Mouse (Mus musculus) liver, postnatal 0 days (tissue): Measurements from ENCODE around the gene Fam178b. TPM values are rescaled to one million over a fixed set of nuclear protein-coding genes. Genes with fewer than 3 reads are reported as not detected.

Experiments used
- ATAC-seq: fragments of 200-750 bp; cut with Nextera tagmentation; 2 replicates; pipeline ENCODE4 v1.8.0; 2017; ENCODE audit warnings: mild to moderate bottlenecking, moderate library complexity
- DNase-seq: peaks from one replicate; pipeline ENCODE4 v3.0.0-alpha.2; 2016
- H3K27ac ChIP-seq: fragments of 300-500 bp; sonication (generic); 2 replicates; pipeline ENCODE4 v1.5.1; 2014; ENCODE audit warnings: antibody characterized with exemption, moderate library complexity, mild to moderate bottlenecking, low read depth
- H3K27me3 ChIP-seq: fragments of 300-500 bp; sonication (generic); 2 replicates; pipeline ENCODE4 v1.6.1; 2014; ENCODE audit warnings: low read length, control low read depth, mixed read lengths; ENCODE audit not compliant: insufficient read depth
- H3K36me3 ChIP-seq: fragments of 300-500 bp; sonication (generic); replicated peaks from 2 replicates; pipeline ENCODE4 v1.6.1; 2014; ENCODE audit warnings: mild to moderate bottlenecking, control low read depth, low read length, moderate library complexity, mixed read lengths; ENCODE audit not compliant: insufficient read depth
- H3K4me1 ChIP-seq: fragments of 300-500 bp; sonication (generic); 2 replicates; pipeline ENCODE4 v1.6.1; 2014; ENCODE audit warnings: antibody characterized with exemption, mild to moderate bottlenecking, control low read depth; ENCODE audit not compliant: insufficient read depth
- H3K4me2 ChIP-seq: fragments of 300-500 bp; sonication (generic); 2 replicates; pipeline ENCODE4 v1.6.1; 2014; ENCODE audit warnings: low read depth, mild to moderate bottlenecking, low read length, moderate library complexity, mixed read lengths
- H3K4me3 ChIP-seq: fragments of 300-500 bp; sonication (generic); 2 replicates; pipeline ENCODE4 v1.5.1; 2014; ENCODE audit warnings: low read depth, low read length
- H3K9ac ChIP-seq: fragments of 300-500 bp; sonication (generic); replicated peaks from 2 replicates; pipeline ENCODE4 v1.6.1; 2014; ENCODE audit warnings: mild to moderate bottlenecking, moderate library complexity
- H3K9me3 ChIP-seq: fragments of 300-500 bp; sonication (generic); 2 replicates; pipeline ENCODE4 v1.6.1; 2016; ENCODE audit warnings: mild to moderate bottlenecking, control low read depth, low read length, mixed read lengths
- CTCF ChIP-seq: sonication (generic); IDR thresholded peaks from 2 replicates; pipeline ENCODE4 v1.5.1; 2016; ENCODE audit warnings: antibody characterized with exemption, low read depth
- EP300 ChIP-seq: IDR thresholded peaks from 2 replicates; pipeline ENCODE4 v1.6.1; 2016; ENCODE audit warnings: antibody characterized with exemption, low read depth, mild to moderate bottlenecking
- WGBS: fragments of 180-500 bp; shearing (Covaris S2); extraction: QIAGEN DNeasy Blood & Tissue Kit; methylation state at CpG from one replicate; pipeline ENCODE4 v1.1.7; 2014; ENCODE audit not compliant: insufficient replicate concordance; 5-methylcytosine and 5-hydroxymethylcytosine counted together
- microRNA-seq: library from miRNA; unstranded; fragments of <30 nt; microRNA quantifications from one replicate; pipeline ENCODE4, GENCODE M21; 2016
- polyA plus RNA-seq: library from polyadenylated mRNA; unstranded; fragments of >200 nt; fragmentation: Nextera tagmentation; extraction: Ambion mirVana; gene quantifications from 2 replicates; pipeline ENCODE4 v1.2.1, GENCODE M21; 2015

The Fam178b gene
- polyA plus RNA-seq, 1 experiment from 2014 or later: 0.16 TPM

- no peak overlapping the region for H3K9ac ChIP-seq
- H3K4me3 ChIP-seq: no peak overlapping the region
- no peak overlapping the region for H3K27ac ChIP-seq
- ATAC-seq: peak; percentile 50
- H3K4me1 ChIP-seq: peaks cover 14% of the 10 kb centered on the region
- no peaks in the 10 kb centered on the region for H3K9me3 ChIP-seq
- H3K4me2 ChIP-seq: no peak overlapping the region
- no peak for TF ChIP-seq EP300
- TF ChIP-seq CTCF: no peak
- no peaks in the 10 kb centered on the region for H3K27me3 ChIP-seq
- H3K36me3 ChIP-seq: peaks cover 34% of the 10 kb centered on the region
- no peak for DNase-seq
- WGBS: 66% methylated on average over 3 of the region's 3 CpGs
These were observed 164.7 kb downstream of the Fam178b start for GRCm38 (mm10) chr1:36518259-36518658.

GRCm38 (mm10) chr1:36513718-36514117 lies 169.3 kb downstream of the Fam178b start:
- ATAC-seq (no peak), DNase-seq (no peak)
- no peak overlapping the region for H3K9ac ChIP-seq
- TF ChIP-seq EP300 (no peak), CTCF (peak; percentile 65)
- H3K4me3 ChIP-seq: peak overlapping the region; percentile 89; the same call in 1 of the 2 replicates
- H3K36me3 ChIP-seq: 0 out of 2 replicates have a peak, but pooled peaks cover 4% of the 10 kb centered on the region
- H3K9me3 ChIP-seq: no peaks in the 10 kb centered on the region
- peak overlapping the region; percentile 96 for H3K4me2 ChIP-seq
- WGBS: 54% methylated on average over 2 of the region's 2 CpGs
- H3K27me3 ChIP-seq: no peaks in the 10 kb centered on the region
- H3K27ac ChIP-seq: no peak overlapping the region
- H3K4me1 ChIP-seq: peaks cover 19% of the 10 kb centered on the region

GRCm38 (mm10) chr1:36513310-36513709 lies 169.7 kb downstream of the Fam178b start:
- ATAC-seq: no peak
- peaks cover 19% of the 10 kb centered on the region for H3K4me1 ChIP-seq
- peak overlapping the region; percentile 89 for H3K4me3 ChIP-seq

GRCm38 (mm10) chr1:36512966-36513280 lies 170.1 kb downstream of the Fam178b start:
- DNase-seq (no peak), ATAC-seq (no peak)
- Histone ChIP-seq H3K9ac (peak overlapping the region; percentile 84), H3K27me3 (no peaks in the 10 kb centered on the region), H3K27ac (no peak overlapping the region), H3K4me3 (peak overlapping the region; percentile 89), H3K9me3 (no peaks in the 10 kb centered on the region), H3K36me3 (0 out of 2 replicates have a peak, but pooled peaks cover 4% of the 10 kb centered on the region), H3K4me1 (peaks cover 19% of the 10 kb centered on the region), H3K4me2 (peak overlapping the region; percentile 96)
- WGBS: 5% methylated on average over 16 of the region's 16 CpGs
- no peak for TF ChIP-seq CTCF
- TF ChIP-seq EP300: no peak

More at GRCm38 (mm10) chr1:36513310-36513709, 169.7 kb downstream of the Fam178b start:
- Histone ChIP-seq H3K27ac (no peak overlapping the region), H3K9ac (peak overlapping the region; percentile 84), H3K27me3 (no peaks in the 10 kb centered on the region), H3K36me3 (0 out of 2 replicates have a peak, but pooled peaks cover 4% of the 10 kb centered on the region), H3K4me2 (peak overlapping the region; percentile 96), H3K9me3 (no peaks in the 10 kb centered on the region)
- 20% methylated on average over 1 of the region's 1 CpGs for WGBS
- DNase-seq: no peak
- TF ChIP-seq EP300 (no peak), CTCF (no peak)

Small RNA genes within 50 kb of the gene (microRNA-seq; reads per million reads assigned to microRNA genes)
- not detected for gene Gm24133

Other genes starting within 250 kb of the Fam178b start
- gene Lman2l, start 237.9 kb downstream of the Fam178b start, polyA plus RNA-seq: 9.0 and 9.9 TPM in 2 replicates
- gene Cnnm4, start 211.6 kb downstream of the Fam178b start, polyA plus RNA-seq: 2.1 and 2.2 TPM in 2 replicates
- gene Cnnm3, start 171.3 kb downstream of the Fam178b start, polyA plus RNA-seq: 0.92 and 1.1 TPM in 2 replicates
- 2.0 and 2.2 TPM in 2 replicates for gene Ankrd23, start 146.3 kb downstream of the Fam178b start, polyA plus RNA-seq
- gene Gm42417, start 143.8 kb downstream of the Fam178b start, polyA plus RNA-seq: 0.45 TPM in 1 of 2 replicates, not detected in the other
- 7.4 and 8.3 TPM in 2 replicates for gene Ankrd39, start 135.7 kb downstream of the Fam178b start, polyA plus RNA-seq
- gene Sema4c, start 124.8 kb downstream of the Fam178b start, polyA plus RNA-seq: 2.0 TPM in 2 replicates
- 620 and 664 TPM in 2 replicates for gene Cox5b, start 8.3 kb upstream of the Fam178b start, polyA plus RNA-seq
- gene 4933424G06Rik, start 27.0 kb upstream of the Fam178b start, polyA plus RNA-seq: not detected in 2 replicates
- 19.3 and 21.3 TPM in 2 replicates for gene Actr1b, start 31.2 kb upstream of the Fam178b start, polyA plus RNA-seq
- gene Zap70, start 78.6 kb upstream of the Fam178b start, polyA plus RNA-seq: 0.31 and 0.67 TPM in 2 replicates